Mouse (Mus musculus) urinary bladder, postnatal 10 days (tissue): ENCODE measurements around the gene Ube3a.
A peak's percentile ranks its signal among the peaks of the same experiment; 100 is the strongest.

Source experiments
- DNase-seq: peaks from one replicate; pipeline ENCODE4 v3.0.0; 2022; ENCODE audit warnings: low spot score

The Ube3a gene

DNA sequence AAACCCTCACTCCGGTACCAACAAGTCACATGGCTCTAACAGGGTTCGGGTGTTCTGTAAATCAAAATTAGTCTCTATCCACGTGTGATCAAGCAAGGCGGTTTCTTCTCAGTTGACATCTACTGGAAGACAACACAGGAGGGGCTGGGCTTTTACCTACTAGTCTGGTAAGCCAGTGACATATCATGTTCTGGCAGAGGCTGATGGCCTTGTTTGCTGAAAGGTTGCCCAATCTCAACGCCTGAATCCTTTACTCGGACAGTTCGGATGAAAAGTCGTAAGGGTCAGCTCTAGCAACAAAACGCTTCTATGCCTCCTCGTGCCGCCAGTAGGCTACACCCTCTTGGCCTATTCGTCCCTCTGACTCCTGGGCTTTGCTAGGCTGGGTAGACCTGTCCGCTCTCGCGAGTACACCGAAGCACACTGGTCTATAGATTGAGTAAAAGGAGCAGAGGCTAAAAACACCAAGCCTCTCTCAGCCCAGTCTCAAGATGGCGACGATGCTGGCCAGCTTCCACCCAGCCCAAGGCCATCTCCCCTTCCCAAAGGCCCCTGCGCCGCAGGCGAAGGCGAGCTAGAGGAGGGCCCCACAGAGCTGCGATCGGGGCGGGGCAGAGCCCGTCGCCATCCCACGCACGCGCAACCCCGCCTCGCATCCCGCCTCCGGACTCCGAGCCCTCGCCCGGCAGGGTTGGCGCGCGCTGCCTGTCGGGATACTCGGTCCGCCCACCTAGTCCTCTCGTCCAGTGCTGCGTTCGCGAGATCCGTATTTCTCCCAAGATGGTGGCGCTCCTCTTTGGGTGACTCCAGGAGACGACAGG lies at the start of gene Ube3a:
Gene Ube3a, plus strand, starts transcription at position 706 of the 821 bp plus-strand sequence.
- DNase-seq, result peak; percentile 88

DNA sequence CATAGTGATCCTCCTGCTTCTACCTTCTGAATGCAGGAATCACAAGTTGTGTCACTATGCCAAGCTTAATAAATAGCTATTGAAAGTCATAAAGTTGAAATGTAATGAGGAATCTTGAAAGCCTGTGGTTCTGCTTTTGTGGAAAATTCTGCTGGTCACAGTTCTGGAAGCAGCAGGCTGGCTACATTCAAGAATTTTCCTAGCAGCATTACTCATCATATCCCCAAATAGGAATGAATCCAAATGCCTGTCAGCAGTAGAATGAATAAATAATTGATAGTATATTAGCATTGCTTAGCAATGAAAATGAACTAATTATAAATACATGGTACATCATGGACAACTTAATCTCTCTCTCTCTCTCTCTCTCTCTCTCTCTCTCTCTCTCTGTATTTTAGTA lies 35.7 kb upstream of the Ube3a start:
- no peak for DNase-seq

DNA sequence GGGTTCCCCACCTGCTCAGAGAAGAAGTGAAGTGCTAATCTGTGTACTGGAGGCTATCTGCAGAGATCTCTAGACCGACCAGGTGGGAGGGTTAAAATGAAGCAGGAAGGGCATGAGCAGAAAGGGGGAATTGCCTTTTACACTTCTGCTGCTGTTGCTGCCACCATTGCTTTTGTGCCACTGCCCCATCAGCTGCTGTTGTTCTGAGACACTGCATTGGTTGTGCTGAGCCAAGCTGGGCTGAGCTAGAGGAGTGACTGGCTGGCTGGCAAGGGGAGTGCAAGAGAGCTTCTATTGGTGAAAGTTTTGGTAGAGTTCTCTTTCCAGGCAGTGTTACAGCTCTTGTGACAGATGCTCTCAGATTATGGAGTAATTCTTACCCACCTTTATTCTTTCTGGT lies 13.6 kb upstream of the Ube3a start:
- DNase-seq, result no peak

DNA sequence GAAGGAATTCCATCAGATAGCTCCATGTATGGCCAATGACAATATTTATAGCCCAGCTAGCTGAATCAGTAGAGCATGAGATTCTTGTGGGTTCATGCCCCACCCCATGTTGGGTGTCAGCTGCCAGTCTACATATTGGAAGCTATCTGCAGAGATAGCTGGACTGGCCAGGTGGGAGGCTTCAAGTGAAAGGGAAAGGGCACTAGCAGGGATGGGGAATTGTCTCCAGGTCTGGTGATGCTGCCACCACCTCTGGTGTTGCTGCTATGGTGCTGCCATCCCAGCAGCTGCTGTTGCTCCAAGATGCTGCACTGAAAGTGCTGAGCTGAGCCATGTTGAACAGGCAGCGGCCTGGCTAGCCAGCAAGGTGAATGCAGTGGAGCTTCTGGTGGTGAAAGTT lies 7.3 kb upstream of the Ube3a start:
- no peak for DNase-seq

DNA sequence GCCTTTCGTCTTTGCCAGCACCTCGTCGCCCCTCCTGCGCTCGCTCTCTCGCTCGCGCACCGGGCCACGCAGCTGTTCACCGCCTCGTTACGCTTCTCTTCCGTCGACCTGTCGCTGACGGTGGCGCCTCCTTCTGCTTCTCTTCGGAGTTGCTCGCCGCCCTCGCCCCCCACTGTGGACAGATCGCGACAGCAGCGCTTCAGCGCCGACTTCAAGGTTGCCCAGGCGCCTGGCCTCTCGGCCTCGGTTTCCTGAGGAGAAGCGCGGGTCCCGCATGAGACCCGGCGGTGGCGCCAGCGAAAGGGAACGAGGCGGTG lies 274 bp downstream of the Ube3a start:
- no peak for DNase-seq

DNA sequence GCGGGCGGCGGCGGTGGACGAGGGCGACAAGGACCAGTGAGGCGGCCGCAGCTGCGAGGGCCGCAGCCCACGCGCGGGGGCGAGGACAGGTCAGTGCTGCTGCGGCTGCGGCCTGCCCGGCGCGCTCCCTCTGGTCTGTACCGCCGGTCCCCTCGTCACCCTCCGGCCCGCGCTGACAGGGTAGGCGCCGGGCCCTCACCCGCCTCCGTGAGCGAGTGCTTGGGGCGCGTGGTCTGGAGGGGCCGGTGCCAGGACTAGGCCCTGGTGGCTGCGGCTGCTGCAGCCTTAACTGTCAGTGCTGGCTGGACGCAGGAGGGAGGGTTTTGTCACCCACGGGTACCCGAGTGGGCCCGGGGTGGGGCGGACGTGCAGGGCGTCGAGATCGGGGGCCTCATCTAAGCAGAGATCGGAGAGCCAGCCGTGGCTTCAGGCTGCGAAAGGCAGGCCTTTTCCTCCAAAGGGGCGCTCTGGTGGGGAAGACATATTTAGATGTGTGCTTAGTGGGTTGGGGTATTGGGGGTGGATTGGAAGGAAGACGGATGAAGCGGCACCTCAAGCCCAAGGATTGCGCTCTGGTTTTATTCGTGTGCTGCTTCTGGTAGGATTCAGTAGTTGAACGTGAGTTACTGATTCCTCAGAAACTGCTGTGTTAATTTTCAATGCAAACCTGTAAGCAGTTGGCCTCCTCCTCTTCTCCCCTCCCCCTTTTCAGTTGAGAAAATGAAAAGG lies 797 bp downstream of the Ube3a start:
- DNase-seq, result peak; percentile 12

DNA sequence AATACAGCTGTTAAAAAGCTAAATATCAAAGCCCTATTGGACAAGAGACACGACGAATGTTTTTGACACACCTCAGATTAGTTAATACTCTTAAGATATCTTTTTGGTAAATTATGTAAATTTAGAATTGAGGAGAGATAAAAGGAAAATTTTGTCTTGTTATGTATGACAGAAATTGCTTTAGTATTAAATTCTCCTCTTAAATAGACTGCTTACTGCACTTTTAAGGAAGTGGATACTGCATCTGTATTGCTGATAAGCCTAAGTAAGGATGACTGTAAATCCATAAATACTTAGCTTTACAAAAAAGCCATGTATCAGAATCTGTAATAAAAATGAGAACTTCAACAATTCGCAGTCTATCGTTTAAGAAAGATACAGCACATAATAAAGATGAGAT lies 1.8 kb downstream of the Ube3a start:
- no peak for DNase-seq

GRCm38 (mm10) chr7:59230768-59231167 lies 2.2 kb downstream of the Ube3a start:
- DNase-seq, result no peak

- no peak for DNase-seq
These were observed 3.4 kb downstream of the Ube3a start for GRCm38 (mm10) chr7:59231960-59232359.

GRCm38 (mm10) chr7:59234773-59235401 lies 6.3 kb downstream of the Ube3a start:
- DNase-seq, result no peak

DNA sequence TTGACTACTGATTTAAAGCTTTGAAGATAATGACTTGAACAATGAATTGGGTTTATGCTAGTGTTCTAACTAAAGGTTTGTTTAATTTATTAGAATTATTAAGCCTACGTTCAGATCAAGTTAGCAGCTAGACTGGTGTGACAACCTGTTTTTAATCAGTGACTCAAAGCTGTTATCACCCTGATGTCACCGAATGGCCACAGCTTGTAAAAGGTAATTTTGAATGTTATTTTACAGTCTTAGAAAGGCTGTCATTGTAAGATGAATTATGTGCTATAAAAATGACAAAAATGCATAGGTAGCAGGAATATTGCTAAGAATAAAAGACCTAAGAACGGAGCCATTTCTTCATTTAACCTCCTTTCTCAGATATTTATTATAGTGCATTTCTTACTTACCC lies 14.7 kb downstream of the Ube3a start:
- DNase-seq, result no peak

- DNase-seq, result no peak
These were observed 17.0 kb downstream of the Ube3a start for GRCm38 (mm10) chr7:59245541-59245940.

DNA sequence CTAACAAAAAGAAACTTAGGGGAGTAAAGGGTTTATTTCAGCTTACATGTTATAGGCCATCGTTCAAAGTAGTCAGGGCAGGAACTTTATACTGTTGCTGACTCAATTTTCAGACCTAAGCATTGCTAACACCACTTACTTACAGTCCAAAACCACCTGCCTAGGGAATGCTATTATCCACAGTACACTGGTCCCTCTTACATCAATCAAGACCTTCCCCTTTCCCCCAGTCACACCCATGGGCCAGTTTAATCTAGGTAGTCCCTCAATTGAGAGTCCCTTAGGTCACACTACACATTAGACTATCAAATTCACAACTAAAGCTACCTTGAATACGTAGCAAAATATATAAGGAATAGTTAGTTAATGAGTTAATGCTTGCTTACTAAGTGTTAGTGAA lies 24.8 kb downstream of the Ube3a start:
- no peak for DNase-seq

DNA sequence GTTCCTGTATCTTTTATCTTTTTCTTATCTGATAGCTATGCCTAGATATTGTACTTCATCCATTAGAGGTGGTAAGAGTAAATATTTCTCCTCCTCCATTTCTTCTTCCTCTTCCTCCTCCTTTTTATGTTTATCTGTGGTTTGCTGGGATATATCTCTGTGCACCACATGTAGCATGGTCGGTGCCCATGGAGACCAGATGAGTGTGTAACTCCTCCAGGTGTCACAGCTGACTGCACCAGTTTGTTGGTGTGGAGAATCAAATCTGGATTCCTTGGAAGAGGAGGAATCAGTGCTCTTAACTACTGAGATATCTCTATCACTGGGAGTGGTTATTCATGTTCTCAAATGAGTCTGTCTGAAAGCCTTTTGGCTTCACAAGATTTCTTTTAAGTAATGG lies 37.0 kb downstream of the Ube3a start:
- no peak for DNase-seq

- no peak for DNase-seq
These were observed 43.2 kb downstream of the Ube3a start for GRCm38 (mm10) chr7:59271775-59272174.

GRCm38 (mm10) chr7:59312576-59312975 lies 84.0 kb downstream of the Ube3a start:
- no peak for DNase-seq

DNA sequence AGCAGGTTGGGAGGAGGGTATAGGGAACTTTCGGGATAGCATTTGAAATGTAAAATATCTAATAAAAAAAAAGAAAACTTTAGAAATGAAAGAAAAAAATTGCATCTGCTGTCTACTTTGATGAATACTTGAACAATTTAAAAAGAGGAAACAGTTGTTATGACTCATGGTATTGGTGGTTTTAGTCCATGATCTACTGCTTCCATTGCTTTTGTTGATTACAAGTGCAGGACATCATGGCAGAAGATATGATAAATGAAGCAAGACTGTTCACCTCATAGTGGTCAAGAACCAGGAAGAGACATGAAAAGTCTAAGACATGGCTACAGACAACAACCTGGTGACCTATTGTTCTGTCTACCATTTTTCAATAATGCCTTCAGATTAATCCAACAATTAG lies 94.2 kb downstream of the Ube3a start:
- DNase-seq, result no peak
